Mouse (Mus musculus) CH12F3 (cell line): ENCODE measurements around the gene Hist2h2ab.
"Not testable (repeated sequence)": the region's sequence is repeated elsewhere in the genome, so short reads cannot be mapped to it uniquely, and the experiment has no call there.

ENCODE experiments used
- in situ Hi-C: fragments of 300-500 bp; cut with MboI; formaldehyde crosslinking; loops from 2 replicates; pipeline ENCODE4 v1.14.3; 2020; ENCODE audit warnings: low sequenced_read_pairs

Hist2h2ab gene

DNA sequence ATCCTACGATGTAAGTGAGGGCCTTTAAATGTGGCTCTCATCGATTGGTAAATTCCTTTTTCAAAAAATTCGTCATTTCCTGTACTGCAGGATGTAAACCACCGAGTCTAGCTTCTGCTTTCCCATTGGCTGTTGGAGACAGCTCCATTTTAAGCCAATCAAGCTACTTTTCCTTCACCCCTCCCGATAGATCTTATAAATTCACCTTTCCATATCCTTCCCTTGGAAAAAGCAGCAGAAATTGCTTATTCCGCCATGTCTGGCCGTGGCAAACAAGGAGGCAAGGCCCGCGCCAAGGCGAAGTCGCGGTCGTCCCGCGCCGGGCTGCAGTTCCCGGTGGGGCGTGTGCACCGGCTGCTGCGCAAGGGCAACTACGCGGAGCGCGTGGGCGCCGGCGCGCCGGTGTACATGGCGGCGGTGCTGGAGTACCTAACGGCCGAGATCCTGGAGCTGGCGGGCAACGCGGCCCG, at the start of gene Hist2h2ab, which contains the start of gene Bola1:
Gene Hist2h2ab (plus strand): TSS at position 205 of the 470 bp plus-strand sequence.
Gene Bola1 (minus strand): TSS at position 49 of the 470 bp plus-strand sequence.
- in situ Hi-C loops: no loop called here

DNA sequence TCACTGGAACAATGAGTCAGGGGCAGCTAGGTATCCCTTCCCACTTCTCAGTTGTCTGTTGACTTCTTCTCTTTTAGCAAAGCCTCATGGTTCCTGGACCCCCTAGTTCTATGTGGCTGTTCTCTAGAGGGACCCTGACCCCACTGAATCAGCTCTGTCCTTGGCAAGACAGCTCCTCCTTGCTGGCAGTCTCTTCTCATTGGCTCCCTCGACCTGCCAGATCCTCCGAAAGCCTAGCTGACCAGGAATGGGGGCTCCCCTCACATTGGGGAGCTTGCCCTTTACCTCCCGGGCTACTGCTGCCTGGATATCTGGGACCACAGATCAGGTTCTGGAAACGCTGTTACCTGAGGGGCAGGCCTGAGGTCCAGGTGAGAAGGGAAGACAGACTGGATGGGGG, 49.4 kb upstream of the Hist2h2ab start:
- in situ Hi-C loops: no loop called here

DNA sequence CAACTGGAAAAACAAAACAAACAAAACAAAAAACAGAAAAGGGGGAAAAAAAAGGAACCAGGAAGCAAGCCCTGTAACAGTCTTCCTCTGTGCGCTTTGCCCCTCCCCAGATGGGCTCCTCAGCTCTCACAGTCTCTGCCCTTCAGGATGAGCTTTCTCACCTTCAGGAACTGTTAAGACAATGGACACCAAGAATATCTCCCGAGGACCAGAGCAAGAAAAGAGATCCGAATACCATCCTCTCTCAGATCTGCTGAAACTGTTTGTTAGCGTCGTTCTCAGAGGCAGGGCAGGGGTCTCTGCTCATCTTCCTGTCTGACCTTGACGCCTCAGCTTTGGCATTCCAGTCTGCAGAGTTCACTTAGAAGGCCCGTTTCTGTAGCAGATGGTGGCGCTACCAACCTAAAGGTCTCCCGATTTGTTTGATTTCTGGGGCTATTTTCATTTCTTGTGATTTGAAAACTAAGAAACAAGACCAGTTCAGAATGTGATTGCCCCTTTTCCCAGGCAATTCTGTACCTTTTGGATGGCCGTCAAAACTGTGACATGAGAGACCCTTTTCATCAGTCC, 48.6 kb upstream of the Hist2h2ab start:
- in situ Hi-C loops: no loop called here

DNA sequence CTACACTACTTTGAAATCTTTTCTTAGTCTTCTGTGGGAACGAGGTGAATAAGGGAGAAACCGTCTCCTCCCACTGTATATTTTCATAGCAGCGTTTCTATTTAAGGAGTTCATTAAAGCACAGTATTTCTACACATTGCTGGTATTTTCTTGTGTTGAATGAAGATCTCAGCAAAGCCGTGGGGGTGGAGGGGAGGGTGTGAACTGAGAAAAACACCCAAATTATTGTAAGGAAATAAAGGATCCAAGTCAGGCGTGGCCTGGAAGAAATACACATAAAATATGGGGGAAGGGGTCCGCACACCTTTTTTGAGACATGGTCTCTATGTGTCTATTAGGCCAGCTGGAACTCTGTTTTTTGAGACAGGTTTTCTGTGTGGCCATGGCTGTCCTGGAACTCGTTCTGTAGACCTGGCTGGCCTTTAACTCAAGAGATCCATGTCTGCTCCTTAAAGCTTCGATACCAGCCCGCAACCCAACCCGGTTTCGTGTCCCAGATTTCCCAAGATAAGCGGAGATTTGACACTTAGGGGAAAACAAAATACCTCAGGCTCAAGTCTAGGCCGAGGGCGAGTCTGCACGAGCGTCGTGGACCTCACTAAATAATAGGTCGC, 48.0 kb upstream of the Hist2h2ab start:
- in situ Hi-C loops: no loop called here

DNA sequence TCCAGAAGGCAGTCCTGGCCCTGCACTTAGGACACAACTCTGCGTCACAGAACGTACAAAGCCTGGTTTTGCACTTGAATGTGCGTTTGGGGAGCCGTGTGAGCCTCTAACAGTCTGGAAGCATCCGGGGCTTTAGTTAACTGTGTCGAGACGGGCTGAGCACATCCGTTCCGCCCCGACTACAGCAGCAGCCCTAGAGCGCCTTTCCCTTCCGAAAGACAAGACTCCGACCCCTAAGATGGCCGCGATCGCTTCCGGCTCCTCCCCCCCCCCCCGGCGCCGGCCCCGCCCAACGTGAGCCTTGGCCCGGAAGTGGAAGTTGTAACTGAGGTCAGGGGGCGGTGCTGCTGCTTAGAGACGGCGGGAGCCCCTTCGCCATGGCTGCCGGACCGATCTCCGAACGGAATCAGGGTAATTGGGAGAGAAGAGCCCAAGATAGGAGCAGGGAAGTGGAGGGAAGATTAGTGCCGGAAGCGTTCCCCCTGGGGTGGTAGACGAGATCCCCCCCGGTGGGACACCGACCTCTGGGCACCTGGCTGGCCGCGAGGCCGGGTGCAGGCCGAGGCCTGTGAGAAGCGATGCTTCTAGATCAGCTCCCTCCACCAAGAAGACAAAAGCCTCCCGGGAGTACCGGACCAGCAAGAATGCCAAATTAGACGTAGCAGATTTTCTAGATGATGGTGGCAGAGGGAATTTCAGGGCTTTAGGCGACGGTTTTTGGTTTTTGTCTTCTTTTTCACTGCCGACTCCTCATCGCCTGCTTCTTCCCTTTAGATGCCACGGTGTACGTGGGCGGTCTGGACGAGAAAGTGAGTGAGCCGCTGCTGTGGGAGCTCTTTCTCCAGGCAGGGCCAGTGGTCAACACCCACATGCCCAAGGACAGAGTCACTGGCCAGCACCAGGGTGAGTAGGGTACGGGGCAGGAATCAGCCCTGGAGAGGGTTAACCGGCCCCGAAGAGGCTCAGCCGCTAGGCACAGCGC, 47.2 kb upstream of the Hist2h2ab start, which contains the start of gene Sf3b4:
Gene Sf3b4 (plus strand): TSS at position 136 of the 982 bp plus-strand sequence.
- in situ Hi-C loops: no loop called here

DNA sequence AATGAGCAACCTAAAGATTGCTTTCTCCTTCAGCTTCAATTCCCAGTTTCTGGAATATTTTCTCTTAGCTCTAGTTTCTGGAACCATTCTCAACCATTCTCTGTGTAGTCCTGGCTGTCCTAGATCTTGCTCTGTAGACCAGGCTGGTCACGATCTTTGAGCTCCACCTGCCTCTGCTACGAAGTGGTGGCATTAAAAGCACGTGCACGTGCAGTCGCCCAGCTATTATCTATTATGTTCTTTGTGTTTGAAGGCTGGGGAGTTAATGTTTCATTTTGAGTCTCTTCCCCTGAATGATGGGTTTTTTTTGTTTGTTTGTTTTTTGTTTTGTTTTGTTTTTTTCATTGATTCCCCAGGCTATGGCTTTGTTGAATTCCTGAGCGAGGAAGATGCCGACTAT, 46.5 kb upstream of the Hist2h2ab start:
- in situ Hi-C loops: no loop called here

DNA sequence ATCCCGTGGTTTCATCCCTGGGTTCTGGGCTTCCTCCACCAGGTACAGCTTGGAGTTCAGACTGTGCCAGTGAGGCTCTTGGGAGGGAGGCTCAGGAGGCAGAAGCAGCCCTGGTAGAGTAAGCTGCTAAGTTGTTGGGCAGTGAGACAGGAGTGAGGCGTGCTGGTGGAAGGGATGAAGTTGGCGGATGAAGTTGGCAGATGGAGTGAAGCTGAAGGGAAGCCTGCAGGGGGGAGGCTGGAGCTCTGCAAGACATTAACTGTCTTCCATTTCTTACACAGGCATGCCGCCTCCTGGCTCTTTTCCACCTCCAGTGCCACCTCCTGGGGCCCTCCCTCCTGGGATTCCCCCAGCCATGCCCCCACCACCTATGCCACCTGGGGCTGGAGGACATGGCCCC, 45.6 kb upstream of the Hist2h2ab start:
- in situ Hi-C loops: not testable (repeated sequence)

DNA sequence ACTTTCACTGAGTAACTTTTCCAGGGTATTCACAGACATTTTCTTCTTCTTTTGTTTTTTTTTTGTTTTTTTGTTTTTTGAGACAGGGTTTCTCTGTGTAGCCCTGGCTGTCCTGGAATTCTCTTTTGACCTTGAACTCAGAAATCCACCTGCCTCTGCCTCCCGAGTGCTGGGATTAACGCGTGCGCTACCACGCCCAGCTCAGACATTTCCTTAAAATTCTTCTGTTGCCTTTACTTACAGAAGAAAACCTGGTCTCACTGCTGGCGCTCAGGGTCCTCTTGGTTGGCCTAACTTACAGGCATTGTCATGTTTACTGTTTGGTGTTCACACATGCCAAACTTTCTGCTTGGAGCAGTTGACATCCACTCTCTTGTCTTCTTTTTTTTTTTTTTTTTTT, 44.4 kb upstream of the Hist2h2ab start:
- in situ Hi-C loops: no loop called here

DNA sequence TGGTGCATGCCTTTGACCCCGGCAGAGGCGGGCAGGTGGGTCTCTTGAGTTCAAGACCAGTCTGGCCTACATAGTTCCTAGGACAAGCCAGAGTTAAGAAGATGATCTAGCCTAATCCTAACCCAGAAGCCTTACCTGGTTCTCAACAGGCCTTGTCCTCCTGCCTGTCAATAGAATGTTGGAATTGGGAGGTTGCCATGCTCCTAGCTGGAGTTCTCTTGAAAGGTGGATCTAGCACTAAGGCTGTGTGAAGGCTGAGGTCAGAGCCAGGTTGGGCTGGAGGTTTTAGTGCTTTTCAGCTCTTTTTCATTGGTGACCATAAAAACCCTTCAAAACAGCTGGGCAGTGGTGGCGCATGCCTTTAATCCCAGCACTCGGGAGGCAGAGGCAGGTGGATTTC, 41.2 kb upstream of the Hist2h2ab start:
- in situ Hi-C loops: no loop called here

DNA sequence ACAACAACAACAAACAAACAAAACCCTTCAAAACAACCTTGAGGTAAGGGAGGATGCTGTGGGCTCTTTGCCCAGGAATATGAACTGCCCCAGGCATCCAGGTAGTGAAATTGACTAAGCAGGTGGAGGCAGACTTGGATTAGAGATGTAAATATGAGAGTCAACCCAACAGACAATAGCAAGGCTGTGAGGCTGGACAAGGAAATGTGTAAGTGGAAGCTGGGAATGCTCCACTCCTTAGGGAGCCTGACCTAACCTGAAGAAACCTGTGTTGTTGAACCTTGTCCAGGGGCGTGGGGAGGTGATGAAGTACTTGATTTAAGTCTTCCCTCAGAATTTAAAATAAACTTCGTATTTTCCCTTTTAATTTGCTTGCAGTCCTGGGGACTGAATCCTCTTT, 40.8 kb upstream of the Hist2h2ab start:
- in situ Hi-C loops: no loop called here

DNA sequence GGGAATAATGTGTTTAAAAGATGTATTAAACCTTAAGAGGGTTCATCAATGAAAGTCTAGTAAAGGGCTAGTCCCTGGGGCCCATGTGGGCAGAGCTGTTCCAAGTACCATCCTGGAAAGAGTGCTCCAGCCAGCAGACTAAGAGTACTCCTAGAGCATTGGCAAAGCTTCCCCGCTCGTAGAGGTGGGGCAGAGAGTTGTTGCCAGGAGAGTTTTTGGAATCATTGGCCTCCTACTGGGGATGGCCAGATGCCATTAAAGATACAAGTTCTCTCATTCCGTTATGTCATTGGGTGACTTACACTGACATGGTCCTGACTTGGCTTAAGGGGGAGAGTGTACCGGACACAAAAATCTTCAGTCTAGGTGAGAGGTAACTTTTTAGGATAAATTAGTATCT, 40.1 kb upstream of the Hist2h2ab start:
- in situ Hi-C loops: no loop called here

DNA sequence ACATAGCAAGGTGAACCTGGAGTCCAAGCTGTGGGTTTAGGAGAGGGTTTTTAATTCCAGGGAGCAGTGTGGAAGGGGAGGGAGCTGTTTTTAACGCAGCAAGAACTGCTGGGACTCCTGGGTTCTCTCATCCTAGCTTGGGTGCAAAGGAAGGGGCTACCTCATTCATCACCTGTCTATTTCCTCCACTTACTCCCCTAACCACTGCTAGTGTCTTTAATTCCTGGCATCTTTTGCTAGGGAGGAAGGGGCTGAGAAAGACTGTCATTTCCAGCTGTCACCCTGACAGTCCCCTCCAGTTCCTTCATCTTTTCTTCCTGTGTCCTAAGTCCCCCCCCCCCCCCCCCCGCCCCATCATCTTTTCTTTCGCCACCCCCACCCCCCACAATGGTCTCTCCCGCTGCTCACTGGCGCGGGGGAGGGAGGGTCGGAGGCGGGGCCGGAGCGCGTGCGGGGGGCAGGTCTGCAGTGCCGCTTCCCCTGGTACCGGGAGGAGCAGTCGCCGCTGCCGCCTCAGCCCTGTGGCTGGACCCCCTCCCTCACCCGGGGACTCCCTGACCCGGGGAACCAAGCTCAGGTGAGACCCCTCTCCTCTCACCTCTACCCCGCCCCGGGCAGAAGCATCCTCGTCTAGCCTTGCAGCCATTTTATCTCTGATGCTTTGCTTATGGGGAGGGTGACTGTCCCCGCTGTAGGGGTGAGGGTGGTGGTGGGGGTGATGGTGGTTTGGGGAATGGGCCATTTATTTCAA, 38.8 kb upstream of the Hist2h2ab start, which contains the start of gene Sv2a:
Gene Sv2a (plus strand): TSS at position 425 of the 751 bp plus-strand sequence.
- in situ Hi-C loops: no loop called here

DNA sequence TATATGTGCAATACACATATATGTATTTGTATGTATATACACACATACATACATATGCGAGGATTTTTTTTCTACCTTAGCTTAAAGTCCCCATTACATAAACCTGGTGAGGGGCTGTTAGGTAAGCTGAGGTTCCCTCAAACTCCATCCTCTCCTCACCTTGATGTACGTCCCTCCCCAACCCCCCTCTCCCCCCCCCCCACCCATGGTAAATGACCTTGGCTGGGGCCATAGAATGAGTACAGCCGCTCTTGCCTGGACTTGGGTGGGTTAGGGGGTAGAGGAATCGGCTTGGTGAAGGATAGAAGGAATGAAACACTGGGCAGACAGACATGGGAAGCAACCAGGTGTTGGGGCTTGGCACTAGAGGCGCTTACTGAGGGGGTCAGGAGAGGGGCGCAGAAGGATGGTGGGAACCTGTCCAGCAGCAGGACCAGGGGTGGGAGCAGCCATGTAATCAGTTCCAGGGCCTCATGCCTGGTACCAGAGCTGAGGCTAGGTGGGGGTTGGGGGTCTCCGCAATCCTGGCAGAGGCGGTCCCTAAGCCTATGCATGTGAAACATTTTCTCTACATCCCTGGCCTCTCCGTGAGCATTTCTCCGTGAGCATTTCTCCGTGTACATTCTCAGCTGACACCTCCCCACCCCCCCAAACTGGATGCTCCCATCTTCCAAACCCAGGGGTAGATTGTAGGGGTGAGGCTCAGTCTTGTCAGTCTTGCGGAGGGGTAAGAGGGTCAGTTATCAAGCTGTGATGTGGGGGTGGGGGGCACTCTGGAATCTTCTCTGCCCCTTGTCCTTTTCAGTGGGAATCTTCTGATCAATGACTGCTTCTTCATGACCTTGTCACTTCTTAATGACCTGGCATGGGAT, 37.9 kb upstream of the Hist2h2ab start:
- in situ Hi-C loops: no loop called here

DNA sequence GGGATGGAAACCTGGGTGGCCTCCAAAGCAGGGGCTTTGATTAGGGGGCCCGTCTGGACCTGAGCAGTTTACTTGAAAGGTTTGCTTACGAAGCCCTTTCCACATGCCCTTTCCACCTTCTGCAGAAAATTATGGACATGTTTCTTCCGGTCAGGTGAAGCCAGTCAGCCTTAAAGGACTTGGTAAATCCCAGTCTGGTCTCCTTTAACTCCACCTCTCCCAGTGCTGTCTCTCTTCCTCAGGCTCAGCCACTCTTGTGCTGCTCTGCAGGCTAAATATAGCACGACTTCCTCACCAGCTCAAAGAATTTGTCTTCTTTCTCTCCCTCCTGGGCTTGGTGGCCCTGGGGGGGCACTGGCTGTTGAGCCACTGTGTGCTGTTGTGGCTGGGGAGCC, 37.3 kb upstream of the Hist2h2ab start:
- in situ Hi-C loops: no loop called here

DNA sequence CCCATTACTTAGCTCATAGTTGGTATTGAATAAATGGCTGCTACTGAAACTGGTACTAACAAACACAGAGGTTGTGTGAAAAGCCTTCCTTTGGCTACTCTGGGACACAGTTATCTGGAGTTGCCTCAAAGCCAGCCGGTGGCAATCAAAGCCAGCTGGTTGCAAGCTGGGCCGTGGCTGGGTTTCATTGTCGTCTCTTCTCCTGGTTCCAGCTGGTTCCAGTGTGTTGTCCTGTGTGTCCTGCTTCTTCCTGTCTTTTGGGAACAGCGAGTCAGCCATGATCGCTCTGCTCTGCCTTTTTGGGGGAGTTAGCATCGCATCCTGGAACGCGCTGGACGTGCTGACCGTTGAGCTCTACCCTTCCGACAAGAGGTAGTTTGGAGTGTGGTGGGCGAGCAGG, 26.7 kb upstream of the Hist2h2ab start:
- in situ Hi-C loops: no loop called here

DNA sequence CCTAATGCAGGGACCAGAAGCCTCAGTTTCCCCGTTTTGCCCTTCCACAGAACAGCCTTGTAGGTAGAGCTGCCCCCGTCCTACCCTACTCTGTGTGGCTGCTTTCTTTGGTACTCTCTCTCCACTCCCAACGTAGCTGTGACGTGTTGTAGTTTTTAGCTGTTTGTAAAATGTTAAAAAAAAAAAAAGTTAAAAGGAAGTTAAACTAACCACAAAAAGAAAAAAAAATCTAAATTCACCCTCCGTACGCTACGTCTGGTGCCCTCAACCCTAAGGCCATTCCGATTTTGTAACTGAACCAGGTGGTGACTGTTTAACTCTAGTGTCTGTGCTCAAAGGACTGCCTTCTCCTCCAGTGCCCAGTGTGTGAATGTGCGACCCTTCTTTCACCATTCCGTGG, 24.7 kb upstream of the Hist2h2ab start:
- in situ Hi-C loops: no loop called here

DNA sequence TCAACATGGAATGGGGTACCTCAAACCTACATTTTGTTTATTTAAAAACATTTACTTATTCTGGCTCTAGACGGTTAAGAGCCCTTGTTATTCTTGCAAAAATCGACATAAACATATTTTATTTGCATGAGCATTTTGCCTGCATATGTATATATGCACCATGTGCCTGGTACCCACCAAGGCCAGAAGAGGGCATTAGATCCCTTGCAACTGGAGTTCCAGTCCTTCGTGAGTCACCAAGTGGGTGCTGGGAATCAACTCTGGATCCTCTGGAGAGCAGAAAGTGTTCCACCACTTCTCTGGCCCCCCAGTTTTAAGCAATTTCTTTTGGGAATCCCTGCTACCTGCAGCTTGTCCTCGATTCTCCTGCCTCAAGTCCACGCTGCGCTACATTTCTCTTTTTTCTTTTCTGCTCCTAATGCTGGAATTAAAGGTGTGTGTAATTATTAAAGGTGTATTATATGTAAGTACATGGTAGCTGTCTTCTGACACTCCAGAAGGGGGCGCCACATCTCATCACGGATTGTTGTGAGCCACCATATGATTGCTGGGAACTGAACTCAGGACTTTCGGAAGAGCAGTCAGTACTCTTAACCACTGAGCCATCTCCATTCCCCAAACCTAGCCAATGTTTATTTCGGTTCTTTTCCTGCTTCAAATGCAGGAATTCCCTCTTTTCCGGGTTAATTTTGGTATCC, 23.9 kb upstream of the Hist2h2ab start:
- in situ Hi-C loops: no loop called here

DNA sequence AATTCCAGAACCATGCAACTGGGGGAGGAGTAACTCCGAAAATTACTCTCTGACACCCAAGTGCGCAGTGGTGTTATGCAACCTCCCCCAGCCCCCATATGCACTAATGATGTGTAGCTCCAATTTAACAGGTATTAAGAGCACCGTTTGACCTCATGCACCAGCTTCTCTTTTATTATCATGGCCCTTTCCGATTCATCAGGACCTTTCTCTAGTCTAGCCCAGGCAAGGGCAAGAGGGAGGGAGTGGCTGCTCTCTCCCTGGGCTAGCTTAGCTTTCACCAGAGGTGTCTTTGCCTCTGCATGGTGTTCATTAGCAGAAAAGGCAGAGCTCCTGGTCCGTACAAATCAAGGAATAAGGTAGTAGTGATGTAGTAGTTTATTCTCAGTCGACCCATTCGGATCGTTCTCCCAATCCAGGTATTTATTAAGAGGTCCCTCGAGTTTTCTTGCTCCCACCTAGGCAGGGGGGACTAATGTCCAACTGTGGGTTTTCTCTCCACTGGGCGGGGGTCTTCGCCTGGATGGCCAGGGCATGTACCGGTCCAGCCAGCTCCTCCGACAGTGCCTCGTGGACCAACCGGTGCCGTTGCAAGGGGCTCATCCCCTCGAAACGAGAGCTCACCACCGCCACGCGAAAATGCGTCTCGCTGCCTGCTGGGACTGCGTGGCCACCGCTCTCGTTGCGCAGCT, 23.1 kb upstream of the Hist2h2ab start:
- in situ Hi-C loops: no loop called here
